Mouse (Mus musculus) heart, postnatal 25 days (tissue): ENCODE measurements around the gene Pcx. TPM values are rescaled to one million over a fixed set of nuclear protein-coding genes. Genes with fewer than 3 reads are reported as not detected.

Experiments
- DNase-seq: peaks from one replicate; pipeline ENCODE4 v3.0.0; 2022; ENCODE audit warnings: low spot score
- intact Hi-C: fragments of 180-260 bp; cut with DNase I; formaldehyde crosslinking; loops from one replicate; pipeline ENCODE4 v1.15.1; 2025
- total RNA-seq, 2 experiments: library from RNA; stranded (reverse); gene quantifications; 2 replicates each; pipeline ENCODE4 v1.2.3; 2021

Gene Pcx
- total RNA-seq, result 10 to 100 TPM; 30.9 to 36.8 TPM

GRCm38 (mm10) chr19:4509986-4510963 is at the start of gene Pcx:
TSS of gene Pcx (plus strand) at chr19:4510472.
- peak; percentile 99 for DNase-seq
- intact Hi-C loops, result no loop called here

DNA sequence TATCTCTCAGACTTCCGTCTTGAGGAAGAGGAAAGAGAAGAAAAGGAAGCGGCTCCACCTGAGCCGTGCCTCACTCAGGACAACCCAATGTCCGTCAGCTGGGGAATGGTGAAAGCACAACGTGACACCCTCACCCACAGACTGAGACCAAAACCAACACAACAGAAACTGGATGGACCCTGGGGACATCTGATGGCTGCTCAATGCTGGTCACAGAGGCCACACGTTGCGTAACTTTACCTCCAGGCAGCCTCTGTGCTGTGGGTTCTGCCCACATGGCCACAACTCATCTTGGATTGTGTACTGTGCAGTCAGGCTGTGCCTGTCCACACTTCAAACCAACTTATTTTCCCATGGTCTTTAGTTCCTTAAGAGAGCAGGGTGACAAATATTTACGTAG is 48.3 kb upstream of the Pcx start:
- DNase-seq, result no peak
- intact Hi-C loops, result no loop called here

DNA sequence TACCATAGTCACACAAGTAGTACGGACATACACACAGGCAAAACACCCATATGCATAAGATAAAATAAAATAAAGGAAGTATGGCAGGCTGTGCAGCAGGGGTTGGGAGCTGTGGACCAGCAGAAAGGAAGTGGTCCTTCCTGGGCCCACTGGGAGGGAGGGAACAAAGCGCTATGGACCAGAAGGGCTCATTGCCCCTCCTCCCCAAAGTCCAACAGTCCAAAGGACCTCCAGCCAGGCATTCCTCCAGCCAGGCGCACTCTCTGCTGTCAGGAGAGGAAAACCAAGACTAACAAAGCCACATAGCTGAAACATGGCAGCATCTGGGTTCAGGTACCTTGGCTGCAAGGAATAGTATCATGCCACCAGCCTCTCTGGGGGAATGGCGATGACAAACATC is 45.6 kb upstream of the Pcx start:
- intact Hi-C loops, result no loop called here
- DNase-seq, result no peak

DNA sequence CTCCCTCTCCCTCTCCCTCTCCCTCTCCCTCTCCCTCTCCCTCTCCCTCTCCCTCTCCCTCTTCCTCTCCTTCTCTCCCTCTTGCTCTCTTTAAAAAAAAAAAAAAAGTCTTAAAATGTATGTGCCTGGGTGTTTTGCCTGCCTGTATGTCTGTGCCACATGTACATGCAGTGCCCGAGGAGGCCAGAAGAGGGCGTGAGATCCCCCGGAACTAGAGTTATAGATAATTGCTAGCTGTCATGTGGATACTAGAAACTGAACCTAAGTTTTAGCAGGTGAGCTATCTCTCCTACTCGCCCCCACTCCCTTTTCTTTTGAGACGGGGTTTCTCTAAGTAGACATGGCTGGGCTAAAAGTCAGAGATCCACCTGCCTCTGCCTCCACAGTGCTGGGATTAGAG is 41.9 kb upstream of the Pcx start:
- DNase-seq, result no peak
- intact Hi-C loops, result no loop called here

- intact Hi-C loops, result no loop called here
- DNase-seq, result no peak
Observed at GRCm38 (mm10) chr19:4473549-4473948, 36.7 kb upstream of the Pcx start.

DNA sequence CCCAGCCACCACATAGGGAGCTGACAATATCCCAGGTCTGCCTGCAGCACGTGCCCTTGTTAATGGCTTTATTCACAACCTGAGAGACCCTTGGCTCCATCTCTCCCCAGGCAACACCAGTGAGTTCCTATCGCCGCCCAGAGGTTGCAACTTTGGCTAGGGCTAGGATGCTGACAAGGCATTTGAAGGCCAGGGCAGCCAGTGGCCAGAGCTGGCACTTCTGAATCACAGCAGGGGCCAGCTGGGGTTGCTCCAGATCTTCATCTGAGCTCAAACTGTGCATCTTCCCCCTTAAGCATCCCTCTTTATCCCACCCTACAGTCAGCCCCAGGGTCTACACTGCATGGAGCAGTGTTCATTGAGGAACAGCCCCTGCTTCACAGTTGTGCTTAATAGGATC is 35.5 kb upstream of the Pcx start:
- intact Hi-C loops, result no loop called here
- no peak for DNase-seq

- intact Hi-C loops, result no loop called here
Observed at GRCm38 (mm10) chr19:4475224-4475925, 34.9 kb upstream of the Pcx start.

GRCm38 (mm10) chr19:4476601-4477257 is 33.5 kb upstream of the Pcx start:
- intact Hi-C loops, result no loop called here
- no peak for DNase-seq

More at GRCm38 (mm10) chr19:4475224-4475925, 34.9 kb upstream of the Pcx start:
- no peak for DNase-seq

DNA sequence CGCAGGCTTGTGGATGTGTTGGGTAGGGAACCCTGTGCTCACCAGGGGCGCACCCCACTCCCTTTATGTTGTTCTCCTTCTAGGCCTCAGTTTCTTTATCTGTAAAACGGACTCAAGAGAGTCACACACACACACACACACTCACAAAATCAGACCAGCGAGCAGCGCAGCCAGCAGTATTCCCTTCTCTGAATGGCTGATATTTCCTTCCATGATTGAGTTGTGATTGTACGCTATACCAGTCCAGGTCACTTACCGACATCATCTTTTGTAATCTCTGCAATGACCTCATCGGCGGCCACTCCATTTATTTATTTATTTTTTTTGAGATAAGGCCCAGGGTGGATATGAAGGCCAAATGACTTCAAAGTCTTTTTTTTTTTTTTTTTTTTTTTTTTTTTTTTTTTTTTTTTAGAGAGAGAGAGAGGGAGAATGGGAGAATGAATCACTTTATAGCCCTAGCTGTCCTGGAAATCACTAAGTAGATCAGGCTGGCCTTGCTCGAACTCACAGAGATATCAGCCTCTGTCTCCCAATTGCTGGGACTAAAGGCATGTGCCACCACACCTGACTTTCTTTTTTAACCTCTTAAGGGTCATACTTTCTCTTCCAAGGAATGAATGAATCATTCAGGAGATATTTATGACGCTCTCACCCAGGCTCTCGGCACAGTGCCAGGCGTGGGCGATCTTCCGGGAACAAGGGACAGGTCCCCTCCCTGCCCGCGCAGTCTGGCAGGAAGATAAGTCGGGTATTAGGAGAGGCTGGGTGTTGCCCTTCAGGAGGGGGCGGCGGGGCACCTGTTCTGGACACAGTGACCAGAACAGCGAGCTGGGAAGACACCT is 32.7 kb upstream of the Pcx start, which contains the start of gene Syt12:
Gene Syt12, minus strand, starts transcription at position 103 of the 845 bp plus-strand sequence.
- peak; percentile 14 for DNase-seq
- intact Hi-C loops, result no loop called here

- intact Hi-C loops, result no loop called here
- no peak for DNase-seq
Observed at GRCm38 (mm10) chr19:4478190-4478516, 32.1 kb upstream of the Pcx start.

- intact Hi-C loops, result no loop called here
- DNase-seq, result no peak
Observed at GRCm38 (mm10) chr19:4480041-4480440, 30.2 kb upstream of the Pcx start.

GRCm38 (mm10) chr19:4481326-4481725 is 28.9 kb upstream of the Pcx start:
- intact Hi-C loops, result no loop called here

GRCm38 (mm10) chr19:4482111-4482859 is 28.0 kb upstream of the Pcx start:
- no peak for DNase-seq
- intact Hi-C loops, result no loop called here

More at GRCm38 (mm10) chr19:4481326-4481725, 28.9 kb upstream of the Pcx start:
- no peak for DNase-seq

DNA sequence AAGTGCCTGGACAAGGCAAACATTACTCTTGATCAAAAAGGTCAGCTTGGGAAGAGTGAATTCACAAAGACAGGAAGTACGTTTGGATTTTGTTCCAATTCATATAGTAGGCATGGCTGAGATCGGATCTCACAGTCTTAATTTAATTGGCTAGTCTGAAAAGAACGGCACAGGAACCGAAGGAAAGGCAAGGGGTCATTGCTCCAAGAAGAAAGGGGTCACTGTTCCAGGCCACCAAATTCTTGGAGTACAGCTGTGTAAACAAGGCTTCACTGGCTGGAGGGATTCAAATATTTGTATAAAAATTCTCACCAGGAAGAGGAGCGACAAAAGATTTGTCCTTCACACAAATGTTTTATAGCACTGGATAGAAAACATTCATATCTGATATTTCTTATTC is 25.3 kb upstream of the Pcx start:
- intact Hi-C loops, result no loop called here
- no peak for DNase-seq

GRCm38 (mm10) chr19:4487877-4488276 is 22.4 kb upstream of the Pcx start:
- intact Hi-C loops, result no loop called here
- DNase-seq, result no peak

- DNase-seq, result no peak
- intact Hi-C loops, result no loop called here
Observed at GRCm38 (mm10) chr19:4491080-4491695, 19.1 kb upstream of the Pcx start.

GRCm38 (mm10) chr19:4492526-4493296 is 17.6 kb upstream of the Pcx start:
- peak; percentile 53 for DNase-seq
- intact Hi-C loops, result no loop called here

GRCm38 (mm10) chr19:4494707-4495106 is 15.6 kb upstream of the Pcx start:
- intact Hi-C loops, result loop anchor here (5.0 kb wide), 1 partner anchor 128 kb away; no protein-coding TSS in a partner anchor
- no peak for DNase-seq
